Mouse (Mus musculus): ENCODE results near the gene Scg3. TPM values are rescaled to one million over a fixed set of nuclear protein-coding genes. Genes with fewer than 3 reads are reported as not detected.
A peak's percentile ranks its signal among the peaks of the same experiment; 100 is the strongest.
"Not testable (repeated sequence)": the region's sequence is repeated elsewhere in the genome, so short reads cannot be mapped to it uniquely, and the experiment has no call there.

Scg3 gene
- polyA plus RNA-seq, 1 experiment from 2014 or later = 7.6 TPM

- H3K4me1 ChIP-seq (ENCODE audit: control insufficient read depth, insufficient read depth, low read length) = no peaks in the 10 kb centered on the region
- 82% methylated on average over 7 of the region's 7 CpGs for WGBS
- H3K36me3 ChIP-seq (ENCODE audit: control insufficient read depth, insufficient read depth, low read length) = no peaks in the 10 kb centered on the region
- no peaks in the 10 kb centered on the region for H3K27me3 ChIP-seq (ENCODE audit: control insufficient read depth, insufficient read depth, low read length)
- no peak overlapping the region for H3K4me3 ChIP-seq (ENCODE audit: low read depth, low read length)
- no peaks in the 10 kb centered on the region for H3K9me3 ChIP-seq (ENCODE audit: control insufficient read depth, low read depth, low read length)
- no peak overlapping the region for H3K4me2 ChIP-seq (replicated peaks; ENCODE audit: low read depth, low read length)
- no peak overlapping the region for H3K9ac ChIP-seq (replicated peaks; ENCODE audit: low read depth, low read length)
- H3K27ac ChIP-seq (ENCODE audit: low read length) = no peak overlapping the region
- ATAC-seq (ENCODE audit: insufficient number of reproducible peaks, insufficient read depth, low FRiP score, low read depth) = no peak
Observed at GRCm38 (mm10) chr9:75676226-75676625, 7.6 kb downstream of the Scg3 start.

GRCm38 (mm10) chr9:75672769-75673168, 11.1 kb downstream of the Scg3 start:
- no peak overlapping the region for H3K9ac ChIP-seq (replicated peaks; ENCODE audit: low read depth, low read length)
- ATAC-seq (ENCODE audit: insufficient number of reproducible peaks, insufficient read depth, low FRiP score, low read depth) = no peak
- H3K27ac ChIP-seq (ENCODE audit: low read length) = no peak overlapping the region
- H3K4me3 ChIP-seq (ENCODE audit: low read depth, low read length) = no peak overlapping the region
- no peaks in the 10 kb centered on the region for H3K9me3 ChIP-seq (ENCODE audit: control insufficient read depth, low read depth, low read length)
- no peaks in the 10 kb centered on the region for H3K36me3 ChIP-seq (ENCODE audit: control insufficient read depth, insufficient read depth, low read length)
- no peaks in the 10 kb centered on the region for H3K27me3 ChIP-seq (ENCODE audit: control insufficient read depth, insufficient read depth, low read length)
- no peaks in the 10 kb centered on the region for H3K4me1 ChIP-seq (ENCODE audit: control insufficient read depth, insufficient read depth, low read length)
- H3K4me2 ChIP-seq (replicated peaks; ENCODE audit: low read depth, low read length) = no peak overlapping the region
- 58% methylated on average over 6 of the region's 6 CpGs for WGBS

GRCm38 (mm10) chr9:75666612-75667011, 17.2 kb downstream of the Scg3 start:
- ATAC-seq (ENCODE audit: insufficient number of reproducible peaks, insufficient read depth, low FRiP score, low read depth) = no peak
- Histone ChIP-seq H3K4me2 (replicated peaks; ENCODE audit: low read depth, low read length) (no peak overlapping the region), H3K4me1 (ENCODE audit: control insufficient read depth, insufficient read depth, low read length) (no peaks in the 10 kb centered on the region), H3K36me3 (ENCODE audit: control insufficient read depth, insufficient read depth, low read length) (no peaks in the 10 kb centered on the region), H3K27me3 (ENCODE audit: control insufficient read depth, insufficient read depth, low read length) (no peaks in the 10 kb centered on the region), H3K27ac (ENCODE audit: low read length) (no peak overlapping the region), H3K4me3 (ENCODE audit: low read depth, low read length) (no peak overlapping the region), H3K9me3 (ENCODE audit: control insufficient read depth, low read depth, low read length) (no peaks in the 10 kb centered on the region), H3K9ac (replicated peaks; ENCODE audit: low read depth, low read length) (no peak overlapping the region)
- WGBS = 66% methylated on average over 5 of the region's 5 CpGs

- Histone ChIP-seq H3K9me3 (ENCODE audit: control insufficient read depth, low read depth, low read length) (no peaks in the 10 kb centered on the region), H3K4me2 (replicated peaks; ENCODE audit: low read depth, low read length) (no peak overlapping the region), H3K27me3 (ENCODE audit: control insufficient read depth, insufficient read depth, low read length) (no peaks in the 10 kb centered on the region), H3K27ac (ENCODE audit: low read length) (no peak overlapping the region), H3K4me1 (ENCODE audit: control insufficient read depth, insufficient read depth, low read length) (no peaks in the 10 kb centered on the region), H3K4me3 (ENCODE audit: low read depth, low read length) (no peak overlapping the region), H3K36me3 (ENCODE audit: control insufficient read depth, insufficient read depth, low read length) (no peaks in the 10 kb centered on the region), H3K9ac (replicated peaks; ENCODE audit: low read depth, low read length) (no peak overlapping the region)
- WGBS = 81% methylated on average over 6 of the region's 6 CpGs
- no peak for ATAC-seq (ENCODE audit: insufficient number of reproducible peaks, insufficient read depth, low FRiP score, low read depth)
Observed at GRCm38 (mm10) chr9:75665364-75665763, 18.5 kb downstream of the Scg3 start.

- Histone ChIP-seq H3K4me2 (replicated peaks; ENCODE audit: low read depth, low read length) (no peak overlapping the region), H3K27me3 (ENCODE audit: control insufficient read depth, insufficient read depth, low read length) (no peaks in the 10 kb centered on the region), H3K36me3 (ENCODE audit: control insufficient read depth, insufficient read depth, low read length) (no peaks in the 10 kb centered on the region), H3K4me3 (ENCODE audit: low read depth, low read length) (no peak overlapping the region), H3K27ac (ENCODE audit: low read length) (no peak overlapping the region), H3K4me1 (ENCODE audit: control insufficient read depth, insufficient read depth, low read length) (no peaks in the 10 kb centered on the region), H3K9me3 (ENCODE audit: control insufficient read depth, low read depth, low read length) (no peaks in the 10 kb centered on the region), H3K9ac (replicated peaks; ENCODE audit: low read depth, low read length) (no peak overlapping the region)
- ATAC-seq (ENCODE audit: insufficient number of reproducible peaks, insufficient read depth, low FRiP score, low read depth) = no peak
- 87% methylated on average over 8 of the region's 8 CpGs for WGBS
Observed at GRCm38 (mm10) chr9:75660917-75661316, 22.9 kb downstream of the Scg3 start.

GRCm38 (mm10) chr9:75656456-75656855, 27.4 kb downstream of the Scg3 start:
- H3K36me3 ChIP-seq (ENCODE audit: control insufficient read depth, insufficient read depth, low read length); H3K4me2 ChIP-seq (replicated peaks; ENCODE audit: low read depth, low read length); H3K27me3 ChIP-seq (ENCODE audit: control insufficient read depth, insufficient read depth, low read length); ATAC-seq (ENCODE audit: insufficient number of reproducible peaks, insufficient read depth, low FRiP score, low read depth); H3K9ac ChIP-seq (replicated peaks; ENCODE audit: low read depth, low read length); H3K9me3 ChIP-seq (ENCODE audit: control insufficient read depth, low read depth, low read length); H3K27ac ChIP-seq (ENCODE audit: low read length); H3K4me3 ChIP-seq (ENCODE audit: low read depth, low read length): not testable (repeated sequence)
- WGBS = 75% methylated on average over 3 of the region's 3 CpGs
- peaks cover 12% of the 10 kb centered on the region; the same call in 1 of the 2 replicates for H3K4me1 ChIP-seq (ENCODE audit: control insufficient read depth, insufficient read depth, low read length)

- H3K27me3 ChIP-seq (ENCODE audit: control insufficient read depth, insufficient read depth, low read length) = no peaks in the 10 kb centered on the region
- no peaks in the 10 kb centered on the region for H3K36me3 ChIP-seq (ENCODE audit: control insufficient read depth, insufficient read depth, low read length)
- H3K27ac ChIP-seq (ENCODE audit: low read length) = peak overlapping the region; percentile 66
- 17% methylated on average over 12 of the region's 12 CpGs for WGBS
- peaks cover 12% of the 10 kb centered on the region; the same call in 1 of the 2 replicates for H3K4me1 ChIP-seq (ENCODE audit: control insufficient read depth, insufficient read depth, low read length)
- no peak overlapping the region for H3K4me3 ChIP-seq (ENCODE audit: low read depth, low read length)
- 0 out of 2 replicates have a peak overlapping the region, but pooled peaks have one; percentile 7 for H3K4me2 ChIP-seq (replicated peaks; ENCODE audit: low read depth, low read length)
- ATAC-seq (ENCODE audit: insufficient number of reproducible peaks, insufficient read depth, low FRiP score, low read depth) = peak; percentile 66; the same call in 1 of the 2 replicates
- no peak overlapping the region for H3K9ac ChIP-seq (replicated peaks; ENCODE audit: low read depth, low read length)
- no peaks in the 10 kb centered on the region for H3K9me3 ChIP-seq (ENCODE audit: control insufficient read depth, low read depth, low read length)
Observed at GRCm38 (mm10) chr9:75653981-75654911, 29.6 kb downstream of the Scg3 start.

GRCm38 (mm10) chr9:75645405-75645804, 38.5 kb downstream of the Scg3 start:
- no peak for ATAC-seq (ENCODE audit: insufficient number of reproducible peaks, insufficient read depth, low FRiP score, low read depth)
- Histone ChIP-seq H3K4me2 (replicated peaks; ENCODE audit: low read depth, low read length) (no peak overlapping the region), H3K4me1 (ENCODE audit: control insufficient read depth, insufficient read depth, low read length) (no peaks in the 10 kb centered on the region), H3K36me3 (ENCODE audit: control insufficient read depth, insufficient read depth, low read length) (no peaks in the 10 kb centered on the region), H3K27ac (ENCODE audit: low read length) (no peak overlapping the region), H3K9ac (replicated peaks; ENCODE audit: low read depth, low read length) (no peak overlapping the region), H3K9me3 (ENCODE audit: control insufficient read depth, low read depth, low read length) (no peaks in the 10 kb centered on the region), H3K27me3 (ENCODE audit: control insufficient read depth, insufficient read depth, low read length) (no peaks in the 10 kb centered on the region), H3K4me3 (ENCODE audit: low read depth, low read length) (no peak overlapping the region)
- 27% methylated on average over 3 of the region's 3 CpGs for WGBS

Measured in stomach, embryonic 14.5 days (tissue).